Mouse (Mus musculus) intestine, embryonic 14.5 days (tissue): Measurements from ENCODE around the gene Tent5d. TPM values are rescaled to one million over a fixed set of nuclear protein-coding genes. Genes with fewer than 3 reads are reported as not detected.

ENCODE experiments used
- ATAC-seq: fragments of 200-750 bp; cut with Nextera tagmentation; replicated peaks from 2 replicates; pipeline ENCODE4 v1.8.0; 2017; ENCODE audit warnings: low read depth, moderate number of reproducible peaks, moderate TSS enrichment, moderate library complexity; ENCODE audit not compliant: low FRiP score, low TSS enrichment
- DNase-seq: peaks from one replicate; pipeline ENCODE4 v3.0.0-alpha.2; 2018; ENCODE audit warnings: low spot score
- H3K27ac ChIP-seq: fragments of 300-500 bp; sonication (generic); 2 replicates; pipeline ENCODE4 v1.5.1; 2014; ENCODE audit warnings: low read depth, mild to moderate bottlenecking, control low read depth
- H3K27me3 ChIP-seq: fragments of 300-500 bp; sonication (generic); replicated peaks from 2 replicates; pipeline ENCODE4 v1.6.1; 2014; ENCODE audit warnings: low read length, control low read depth; ENCODE audit not compliant: control insufficient read depth, insufficient read depth
- H3K36me3 ChIP-seq: fragments of 300-500 bp; sonication (generic); 2 replicates; pipeline ENCODE4 v1.6.1; 2014; ENCODE audit warnings: low read length, control low read depth; ENCODE audit not compliant: control insufficient read depth, insufficient read depth
- H3K4me1 ChIP-seq: fragments of 300-500 bp; sonication (generic); replicated peaks from 2 replicates; pipeline ENCODE4 v1.6.1; 2014; ENCODE audit warnings: low read length, control low read depth, mixed read lengths; ENCODE audit not compliant: control insufficient read depth, insufficient read depth
- H3K4me2 ChIP-seq: fragments of 300-500 bp; sonication (generic); 2 replicates; pipeline ENCODE4 v1.6.1; 2014; ENCODE audit warnings: low read length
- H3K4me3 ChIP-seq: fragments of 300-500 bp; sonication (generic); 2 replicates; pipeline ENCODE4 v1.5.1; 2014; ENCODE audit warnings: low read depth, low read length, control low read depth, mixed read lengths
- H3K9ac ChIP-seq: fragments of 300-500 bp; sonication (generic); 2 replicates; pipeline ENCODE4 v1.6.1; 2014; ENCODE audit warnings: mild to moderate bottlenecking, low read length
- H3K9me3 ChIP-seq: fragments of 300-500 bp; sonication (generic); 2 replicates; pipeline ENCODE4 v1.6.1; 2016; ENCODE audit warnings: low read length, control low read depth; ENCODE audit not compliant: control insufficient read depth
- WGBS: fragments of 180-500 bp; shearing (Covaris S2); extraction: QIAGEN DNeasy Blood & Tissue Kit; methylation state at CpG from one replicate; pipeline ENCODE4 v1.1.7; 2014; 5-methylcytosine and 5-hydroxymethylcytosine counted together
- polyA plus RNA-seq: library from polyadenylated mRNA; unstranded; fragments of >200 nt; fragmentation: Nextera tagmentation; extraction: Ambion mirVana; gene quantifications from 2 replicates; pipeline ENCODE4 v1.2.1, GENCODE M21; 2014

The Tent5d gene
- 0.40 TPM in 1 of 2 replicates, not detected in the other for polyA plus RNA-seq

DNA sequence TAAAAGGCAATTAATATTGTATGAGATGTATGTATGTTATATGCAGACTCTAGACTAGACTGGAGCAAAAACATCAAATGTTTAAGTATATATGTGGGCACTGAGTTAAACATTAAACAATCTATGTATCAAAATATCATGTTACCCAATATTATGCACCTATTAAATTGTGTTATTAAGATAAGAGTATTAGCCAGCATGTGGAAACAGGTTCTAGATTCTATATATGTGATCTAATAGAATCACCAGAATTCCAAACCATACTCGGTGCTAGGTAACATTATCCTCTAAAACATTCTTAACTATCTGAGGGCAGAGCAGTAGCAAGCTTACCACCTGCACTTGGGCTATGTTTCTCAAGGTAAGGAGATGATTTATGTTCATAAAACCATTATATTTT is at the start of gene Tent5d:
Gene Tent5d (plus strand): TSS at position 301 of the 400 bp plus-strand sequence.
- 82% methylated on average over 1 of the region's 1 CpGs for WGBS
- Histone ChIP-seq H3K9me3 (no peaks in the 10 kb centered on the region), H3K4me1 (no peaks in the 10 kb centered on the region), H3K9ac (no peak within 1 kb of the TSS), H3K4me3 (no peak within 1 kb of the TSS), H3K4me2 (no peak within 1 kb of the TSS), H3K27ac (no peak within 1 kb of the TSS), H3K27me3 (no peaks in the 10 kb centered on the region), H3K36me3 (no peaks in the 10 kb centered on the region)
- ATAC-seq (no peak), DNase-seq (no peak)

DNA sequence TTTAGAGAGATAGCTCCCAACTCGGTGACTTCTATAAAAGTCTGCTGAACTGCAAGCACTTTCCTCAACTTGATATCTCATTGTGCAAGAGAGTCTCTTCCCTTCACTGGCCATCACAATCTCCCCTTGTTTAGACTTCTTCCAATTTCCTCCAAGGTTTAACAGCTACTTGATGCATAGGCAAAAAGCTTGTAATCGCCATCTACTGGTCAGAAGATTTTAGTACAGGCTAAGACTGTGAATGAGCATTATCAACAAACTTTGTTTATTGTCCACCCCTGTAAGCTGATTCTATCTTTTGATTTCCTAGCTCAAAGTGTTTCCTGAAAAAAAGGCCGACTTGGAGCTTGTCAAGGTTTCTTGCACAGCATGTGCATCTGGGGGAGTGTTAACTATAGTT is 24.5 kb upstream of the Tent5d start:
- Histone ChIP-seq H3K4me2 (no peak overlapping the region), H3K4me3 (no peak overlapping the region), H3K9ac (no peak overlapping the region), H3K27ac (no peak overlapping the region), H3K9me3 (no peaks in the 10 kb centered on the region), H3K27me3 (no peaks in the 10 kb centered on the region), H3K4me1 (no peaks in the 10 kb centered on the region), H3K36me3 (no peaks in the 10 kb centered on the region)
- 29% methylated on average over 3 of the region's 3 CpGs for WGBS
- DNase-seq: no peak
- ATAC-seq: no peak

GRCm38 (mm10) chrX:107790136-107790535 is 2.3 kb upstream of the Tent5d start:
- no peak overlapping the region for H3K27ac ChIP-seq
- no peak overlapping the region for H3K4me2 ChIP-seq
- no peak overlapping the region for H3K4me3 ChIP-seq
- H3K9me3 ChIP-seq: no peaks in the 10 kb centered on the region
- ATAC-seq (no peak), DNase-seq (no peak)
- WGBS: 85% methylated on average over 1 of the region's 1 CpGs
- no peaks in the 10 kb centered on the region for H3K27me3 ChIP-seq
- H3K9ac ChIP-seq: no peak overlapping the region
- no peaks in the 10 kb centered on the region for H3K4me1 ChIP-seq
- 0 out of 2 replicates have a peak, but pooled peaks cover 3% of the 10 kb centered on the region for H3K36me3 ChIP-seq

DNA sequence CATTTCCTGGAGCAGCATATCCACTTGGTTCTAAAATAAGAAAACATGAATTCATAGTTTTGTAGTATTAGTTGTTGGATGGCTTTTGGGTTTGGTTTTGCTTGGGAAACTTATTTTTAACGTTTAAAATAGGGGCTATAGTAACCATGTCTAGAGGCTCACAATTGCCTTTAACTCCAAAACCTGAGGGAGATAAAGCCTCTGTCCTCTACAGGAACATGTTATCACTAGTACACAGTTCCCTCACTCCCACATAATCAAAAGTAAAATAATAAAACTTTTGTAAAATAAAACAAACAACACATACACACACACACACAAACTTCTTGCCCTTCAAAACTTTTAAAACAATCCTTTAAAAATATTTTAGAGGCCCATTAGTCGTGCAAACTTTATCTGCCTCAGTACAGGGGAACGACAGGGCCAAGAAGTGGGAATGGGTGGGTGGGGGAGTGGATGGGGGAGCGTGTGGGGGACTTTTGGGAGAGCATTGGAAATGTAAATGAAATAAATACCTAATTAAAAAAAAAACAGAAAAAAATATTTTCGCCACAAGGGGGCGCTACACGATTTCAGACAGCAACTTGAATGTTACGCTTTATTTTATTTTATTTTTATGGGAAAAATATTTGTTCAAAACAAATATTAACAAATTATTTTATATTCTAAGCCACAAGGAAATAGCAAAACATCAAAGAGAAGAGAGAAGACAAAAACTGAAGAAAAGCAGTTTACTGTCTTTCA is 1.5 kb upstream of the Tent5d start:
- Histone ChIP-seq H3K4me2 (no peak overlapping the region), H3K27me3 (no peaks in the 10 kb centered on the region), H3K4me1 (no peaks in the 10 kb centered on the region), H3K4me3 (no peak overlapping the region), H3K36me3 (0 out of 2 replicates have a peak, but pooled peaks cover 3% of the 10 kb centered on the region), H3K27ac (no peak overlapping the region), H3K9ac (no peak overlapping the region), H3K9me3 (no peaks in the 10 kb centered on the region)
- DNase-seq: no peak
- ATAC-seq: no peak
- 27% methylated on average over 8 of the region's 8 CpGs for WGBS

- H3K36me3 ChIP-seq: no peaks in the 10 kb centered on the region
- 33% methylated on average over 1 of the region's 1 CpGs for WGBS
- no peak for ATAC-seq
- H3K4me3 ChIP-seq: no peak overlapping the region
- DNase-seq: no peak
- H3K27ac ChIP-seq: no peak overlapping the region
- no peaks in the 10 kb centered on the region for H3K27me3 ChIP-seq
- H3K9ac ChIP-seq: no peak overlapping the region
- H3K9me3 ChIP-seq: no peaks in the 10 kb centered on the region
- no peaks in the 10 kb centered on the region for H3K4me1 ChIP-seq
- no peak overlapping the region for H3K4me2 ChIP-seq
Measured at GRCm38 (mm10) chrX:107795785-107796184, 3.4 kb downstream of the Tent5d start.

DNA sequence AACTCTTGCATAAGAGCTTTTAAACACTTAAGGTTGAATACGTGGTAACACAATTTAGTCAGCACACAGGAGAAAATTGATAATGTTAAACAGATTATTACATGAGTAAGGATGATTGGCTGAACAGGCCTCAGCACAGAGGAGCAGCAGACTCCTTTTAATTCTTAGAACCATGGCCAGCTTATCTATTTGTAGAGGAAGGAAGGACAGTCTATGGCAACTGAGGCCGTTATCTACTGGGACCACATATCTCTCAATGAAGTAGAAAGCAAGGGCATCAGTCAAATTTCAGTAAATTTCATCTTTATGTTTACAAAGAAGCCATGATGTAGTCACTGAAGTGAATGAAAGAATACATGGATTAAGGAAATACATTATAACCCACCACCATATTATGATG is 4.5 kb downstream of the Tent5d start:
- ATAC-seq (no peak), DNase-seq (no peak)
- Histone ChIP-seq H3K4me1 (no peaks in the 10 kb centered on the region), H3K9ac (no peak overlapping the region), H3K27me3 (no peaks in the 10 kb centered on the region), H3K4me3 (no peak overlapping the region), H3K9me3 (no peaks in the 10 kb centered on the region), H3K36me3 (no peaks in the 10 kb centered on the region), H3K4me2 (no peak overlapping the region), H3K27ac (no peak overlapping the region)
- 95% methylated on average over 2 of the region's 2 CpGs for WGBS

DNA sequence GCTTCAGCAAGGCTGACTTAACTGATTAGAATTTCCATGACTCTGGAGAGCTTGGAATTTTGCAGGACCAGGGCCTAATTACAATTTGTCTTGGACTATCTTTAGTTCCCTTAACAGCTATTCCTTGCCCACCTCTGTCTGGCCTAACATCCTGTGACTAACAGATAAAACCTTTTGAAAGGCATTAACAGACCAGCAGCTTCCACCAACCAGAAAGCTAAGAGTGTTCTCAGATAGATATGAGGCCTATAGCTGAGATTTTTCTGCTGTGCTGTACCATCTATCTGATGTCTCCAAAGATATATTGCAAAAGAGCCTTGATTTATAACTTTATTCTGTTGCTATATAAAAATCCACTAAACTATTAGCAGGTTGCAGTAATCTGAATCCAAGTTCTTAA is 19.7 kb downstream of the Tent5d start:
- no peaks in the 10 kb centered on the region for H3K36me3 ChIP-seq
- H3K27ac ChIP-seq: no peak overlapping the region
- H3K4me2 ChIP-seq: no peak overlapping the region
- H3K4me1 ChIP-seq: no peaks in the 10 kb centered on the region
- DNase-seq: no peak
- H3K27me3 ChIP-seq: no peaks in the 10 kb centered on the region
- no peaks in the 10 kb centered on the region for H3K9me3 ChIP-seq
- H3K4me3 ChIP-seq: no peak overlapping the region
- no peak overlapping the region for H3K9ac ChIP-seq
- ATAC-seq: no peak

- Histone ChIP-seq H3K4me1 (no peaks in the 10 kb centered on the region), H3K4me2 (peak overlapping the region; percentile 52), H3K27ac (no peak overlapping the region), H3K4me3 (peak overlapping the region; percentile 51), H3K9ac (peak overlapping the region; percentile 60), H3K9me3 (no peaks in the 10 kb centered on the region), H3K36me3 (no peaks in the 10 kb centered on the region), H3K27me3 (no peaks in the 10 kb centered on the region)
- DNase-seq (peak; percentile 61), ATAC-seq (peak; percentile 87)
- 17% methylated on average over 30 of the region's 32 CpGs for WGBS
Measured at GRCm38 (mm10) chrX:107815502-107816217, 23.3 kb downstream of the Tent5d start.

- Histone ChIP-seq H3K4me3 (peak within 1 kb of the TSS; percentile 51), H3K36me3 (no peaks in the 10 kb centered on the region), H3K27me3 (no peaks in the 10 kb centered on the region), H3K4me1 (no peaks in the 10 kb centered on the region), H3K4me2 (peak within 1 kb of the TSS; percentile 52), H3K9me3 (no peaks in the 10 kb centered on the region), H3K27ac (no peak within 1 kb of the TSS), H3K9ac (peak within 1 kb of the TSS; percentile 60)
- 12% methylated on average over 27 of the region's 28 CpGs for WGBS
- DNase-seq: peak; percentile 86
- peak; percentile 97 for ATAC-seq
Measured at GRCm38 (mm10) chrX:107816218-107816554, 23.8 kb downstream of the Tent5d start, which contains the start of gene 2610002M06Rik. TSS of gene 2610002M06Rik (minus strand) at chrX:107816334.
